Mouse (Mus musculus): ENCODE results near the gene E430018J23Rik.

GRCm38 (mm10) chr7:127355796-127356195 lies 37.6 kb downstream of the E430018J23Rik start:
- no peak for TF ChIP-seq CTCF (IDR thresholded peaks at IDR 0.05; ENCODE audit: insufficient read depth, low read length)
- TF ChIP-seq POLR2A (IDR thresholded peaks at IDR 0.05; ENCODE audit: borderline replicate concordance, extremely low read depth, low read depth, low read length) = no peak
